Mouse (Mus musculus) right cerebral cortex, adult 2 months (tissue): Measurements from ENCODE around the gene Fgr.

Experiments
- DNase-seq, 2 experiments: peaks; one replicate each; pipeline ENCODE4 v3.0.0; 2021 to 2022; ENCODE audit warnings: low spot score in 2 of 2

Gene Fgr

DNA sequence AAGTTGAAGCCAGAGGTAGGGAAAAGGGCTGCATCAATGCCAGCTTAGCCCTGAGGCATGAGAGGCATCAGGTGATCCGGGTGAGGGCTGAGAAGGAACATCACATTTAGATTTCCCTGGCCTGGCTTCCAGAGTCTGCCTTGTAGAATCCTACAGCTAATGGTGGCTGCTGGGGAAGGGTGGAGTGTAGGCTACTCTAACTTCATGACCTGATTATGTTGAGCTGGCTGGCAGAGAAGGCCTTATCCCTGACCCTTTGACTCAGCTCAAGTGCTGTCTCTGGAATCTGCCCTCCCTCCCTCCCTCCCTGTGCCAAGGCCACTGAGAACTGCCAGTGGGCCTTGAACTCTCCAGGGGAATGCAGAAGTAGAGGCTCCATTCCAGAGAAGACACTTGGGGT lies 61.6 kb downstream of the Fgr start:
- DNase-seq = no peak

DNA sequence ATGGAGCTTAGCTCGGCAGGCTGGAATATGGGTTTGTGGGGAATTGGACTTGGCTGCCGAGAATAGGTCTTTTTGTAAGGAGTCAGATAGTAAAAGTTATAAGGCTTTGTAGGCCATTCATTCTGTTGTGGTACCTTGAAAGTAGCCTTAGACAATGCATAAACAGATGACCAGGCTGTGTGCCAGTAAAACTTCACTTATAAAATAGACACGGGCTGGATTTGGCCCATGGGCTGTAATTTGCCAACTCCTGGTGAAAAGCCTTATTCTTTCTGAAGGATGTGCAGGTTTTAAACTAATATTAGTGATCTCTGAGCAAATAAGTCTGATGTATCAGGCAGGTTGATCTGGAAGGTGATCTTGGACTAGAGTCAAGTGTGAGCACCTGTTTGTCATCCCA lies 62.1 kb downstream of the Fgr start:
- DNase-seq = no peak

GRCm38 (mm10) chr4:133037293-133037692 lies 63.4 kb downstream of the Fgr start:
- DNase-seq = no peak

DNA sequence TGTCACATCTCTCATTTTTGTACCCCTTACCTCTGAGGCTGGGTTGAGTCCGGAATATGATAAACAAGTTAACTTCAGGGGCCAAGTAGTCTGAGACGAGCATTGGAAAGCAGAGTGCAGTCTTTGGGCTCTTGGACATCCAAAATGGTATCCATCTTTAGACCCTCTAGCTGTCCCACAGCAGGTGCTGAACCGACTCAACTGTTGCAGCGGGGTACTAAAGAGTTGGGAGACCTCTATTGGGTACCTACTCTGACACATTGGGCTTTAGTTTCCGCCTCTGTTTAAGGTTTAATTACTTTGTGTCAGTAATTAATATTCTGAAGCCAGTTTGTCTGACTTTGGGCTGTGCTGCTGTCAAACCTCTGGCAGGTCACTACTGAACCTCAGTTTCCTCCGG lies 63.9 kb downstream of the Fgr start:
- DNase-seq = no peak

- DNase-seq = no peak
Observed at GRCm38 (mm10) chr4:133038521-133039115, 64.7 kb downstream of the Fgr start.

DNA sequence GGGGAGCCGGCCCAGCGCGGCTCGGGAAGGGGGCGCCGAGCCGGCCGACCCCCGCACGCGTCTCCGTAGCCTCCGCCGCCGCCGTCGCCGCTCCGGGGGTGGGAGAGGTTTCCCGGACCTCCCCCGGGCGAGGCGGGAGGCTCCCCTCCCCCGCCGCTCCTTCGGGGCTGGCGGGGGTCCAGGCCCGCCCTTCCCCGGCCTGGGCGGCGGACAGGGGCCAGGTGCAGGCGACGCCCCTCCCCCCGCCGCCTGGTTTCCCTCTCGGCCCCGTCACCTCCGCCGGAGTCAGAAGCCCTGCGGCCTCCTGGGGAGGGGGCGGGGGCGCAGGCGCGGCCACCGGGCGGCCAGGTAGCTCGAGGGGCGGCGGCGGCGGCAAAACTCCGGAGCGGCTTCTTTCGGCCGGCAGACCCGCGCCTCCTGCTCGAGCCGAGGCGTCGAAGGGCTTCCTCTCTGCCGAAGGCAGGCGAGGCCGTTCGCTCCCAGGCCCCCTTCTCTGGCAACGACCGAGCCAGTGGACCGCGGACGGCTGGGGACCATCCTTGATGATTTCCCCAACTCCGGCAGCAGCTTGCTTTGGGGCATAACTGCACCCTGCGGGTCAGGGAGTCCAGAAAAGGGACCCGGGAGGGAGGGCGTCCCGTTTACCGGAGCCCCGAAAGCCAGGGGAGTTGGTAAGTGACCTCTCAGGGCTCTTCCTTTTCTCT lies 65.4 kb downstream of the Fgr start:
- DNase-seq = no peak

GRCm38 (mm10) chr4:133039832-133040231 lies 65.9 kb downstream of the Fgr start:
- no peak for DNase-seq

DNA sequence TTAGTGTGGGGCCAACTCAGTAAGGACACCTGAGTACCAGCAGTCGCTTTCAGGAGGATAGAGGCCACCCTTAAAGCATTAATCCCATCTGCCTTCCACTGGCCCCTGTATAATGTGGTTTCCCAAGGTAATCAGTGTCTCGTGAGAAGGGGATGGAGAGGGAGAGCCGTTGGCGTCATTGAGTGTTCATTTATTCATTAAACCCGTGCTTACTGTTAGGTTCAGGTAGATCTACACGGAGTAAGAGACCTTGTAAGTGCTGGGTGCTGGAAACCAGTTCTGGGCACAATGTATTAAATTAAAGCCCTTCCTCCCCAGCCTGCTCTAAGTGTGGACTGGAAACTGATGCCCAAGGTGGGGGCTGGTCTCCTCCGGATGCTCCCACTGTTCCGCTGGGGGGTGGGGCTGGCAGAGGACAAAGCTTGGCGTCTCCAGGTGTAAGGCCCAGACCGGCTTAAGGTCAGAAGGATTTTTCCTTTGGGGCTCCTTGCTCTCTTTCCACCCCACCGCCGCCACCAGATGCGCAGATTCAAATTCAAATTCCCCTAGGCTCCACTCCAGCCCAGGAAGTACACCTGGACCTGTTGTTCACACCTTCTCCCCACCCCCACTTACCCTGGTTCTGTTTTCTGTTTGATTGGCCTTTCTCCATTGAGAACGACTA lies 66.5 kb downstream of the Fgr start:
- DNase-seq = no peak

- no peak for DNase-seq
Observed at GRCm38 (mm10) chr4:133042244-133042643, 68.3 kb downstream of the Fgr start.

DNA sequence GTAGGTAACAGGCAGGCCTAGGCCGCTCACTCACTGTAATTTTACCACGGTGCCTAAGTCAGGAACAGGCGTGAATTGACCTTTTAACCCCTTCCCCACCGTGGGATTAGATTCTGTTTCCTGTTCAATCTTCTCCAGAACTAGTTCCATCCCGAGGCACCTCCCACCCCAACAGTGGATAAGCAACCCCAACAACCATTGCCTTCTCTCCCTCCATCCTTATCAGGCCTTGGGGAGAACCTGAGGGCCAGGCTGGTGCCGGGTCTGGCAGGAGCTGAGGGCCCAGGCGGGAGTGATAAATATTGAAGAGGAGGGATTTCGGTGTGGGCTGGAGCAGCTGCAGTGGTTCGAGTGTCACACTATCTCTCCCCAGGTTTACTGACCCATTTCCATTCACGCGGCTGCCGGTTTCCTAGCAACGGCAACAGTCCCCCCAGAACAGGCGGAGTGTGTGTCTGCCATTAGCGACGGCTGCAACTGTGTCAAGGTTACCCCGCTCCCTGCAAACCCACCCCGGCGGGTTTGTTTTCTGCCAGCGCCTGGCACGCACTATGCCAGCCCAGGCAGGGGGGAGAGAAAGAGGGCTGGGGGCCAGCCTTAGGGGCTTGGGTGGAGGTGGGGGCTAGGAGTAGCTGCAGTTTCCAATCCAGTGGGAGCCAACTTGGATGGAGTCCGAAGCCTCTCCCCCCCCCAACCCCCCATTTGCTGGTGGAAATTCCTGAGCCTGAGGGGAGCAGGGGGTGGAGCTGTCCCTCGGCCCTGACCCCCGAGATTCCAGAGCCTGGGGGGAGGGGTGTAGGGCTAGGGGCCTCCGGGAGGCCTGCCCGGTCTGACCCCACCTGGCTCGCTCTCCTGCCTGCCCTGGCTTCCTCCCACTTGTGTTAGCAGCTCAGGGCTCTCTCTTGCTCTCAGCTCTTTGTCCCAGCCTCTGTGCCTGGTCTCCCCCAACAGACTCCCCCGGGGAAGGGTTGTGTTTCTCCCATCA lies 69.0 kb downstream of the Fgr start:
- DNase-seq = peak; percentile 62 to 65

- DNase-seq = no peak
Observed at GRCm38 (mm10) chr4:133043798-133044646, 70.1 kb downstream of the Fgr start.

GRCm38 (mm10) chr4:133044647-133045094 lies 70.8 kb downstream of the Fgr start:
- no peak for DNase-seq

DNA sequence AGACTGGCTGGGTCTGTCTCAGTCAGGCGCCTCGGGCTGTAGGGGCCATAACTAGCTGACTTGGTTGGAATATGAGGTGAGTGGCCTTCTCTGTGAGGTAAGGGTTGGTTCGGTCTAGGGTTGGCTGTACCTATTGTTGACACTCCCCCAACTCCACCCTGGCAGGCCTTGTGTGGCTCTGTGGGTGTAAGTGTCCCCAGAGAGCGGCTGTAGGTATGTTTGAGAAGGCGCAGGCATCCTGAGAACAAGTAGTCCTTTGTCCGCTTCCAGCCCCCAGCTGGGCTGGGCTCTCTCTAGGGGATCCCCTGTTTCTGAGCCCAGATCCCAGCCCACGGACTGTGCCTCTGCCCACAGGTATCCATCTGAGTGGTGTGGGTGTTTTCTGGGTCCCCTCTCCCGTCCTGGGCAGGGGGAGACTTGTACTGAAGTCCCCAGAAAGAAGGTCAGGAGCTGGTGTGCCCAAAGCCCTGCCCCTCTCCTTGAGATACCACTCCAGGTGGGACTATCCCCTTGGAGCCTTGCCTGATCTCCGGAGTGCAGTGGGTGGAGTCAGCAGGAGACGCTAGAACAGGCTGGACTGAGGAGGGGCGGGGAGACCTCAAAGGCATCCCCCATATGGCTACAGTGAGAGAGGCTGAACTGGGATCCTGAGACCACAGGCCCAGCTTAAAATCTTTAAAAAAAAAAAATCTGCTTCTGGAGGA lies 72.0 kb downstream of the Fgr start:
- DNase-seq = no peak

DNA sequence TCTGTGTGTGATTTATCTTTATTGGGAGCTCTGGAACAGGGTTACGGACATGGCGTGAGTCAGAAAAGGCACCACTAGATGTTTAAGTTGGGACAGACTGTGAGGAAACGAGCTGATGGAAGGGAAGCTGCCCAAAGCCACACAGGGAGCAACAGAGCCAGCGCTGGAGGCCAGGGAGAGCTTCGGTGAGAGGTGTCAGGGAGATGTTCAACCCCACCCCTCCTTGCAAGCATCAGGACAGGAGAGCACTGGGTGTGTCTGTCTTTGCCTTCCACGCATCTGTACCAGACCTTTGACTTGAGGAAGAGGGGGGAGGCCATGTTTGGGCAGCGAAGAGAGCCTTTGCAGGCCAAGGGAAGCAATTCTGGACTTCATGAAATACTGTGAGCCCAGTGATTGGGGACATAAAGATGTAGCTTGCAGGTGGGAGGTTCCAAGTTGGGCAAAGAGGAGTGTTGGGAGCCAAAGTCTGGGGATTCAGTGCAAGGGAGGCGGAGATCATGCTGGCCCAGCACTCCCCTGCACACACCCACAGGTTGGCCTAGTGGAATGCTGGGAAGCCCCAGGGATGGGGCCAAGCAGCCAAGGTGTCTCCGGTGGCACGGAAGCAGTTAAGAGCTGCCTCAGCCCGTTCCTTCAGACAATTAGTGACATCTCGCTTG lies 72.9 kb downstream of the Fgr start:
- DNase-seq = peak; percentile 44 to 55

DNA sequence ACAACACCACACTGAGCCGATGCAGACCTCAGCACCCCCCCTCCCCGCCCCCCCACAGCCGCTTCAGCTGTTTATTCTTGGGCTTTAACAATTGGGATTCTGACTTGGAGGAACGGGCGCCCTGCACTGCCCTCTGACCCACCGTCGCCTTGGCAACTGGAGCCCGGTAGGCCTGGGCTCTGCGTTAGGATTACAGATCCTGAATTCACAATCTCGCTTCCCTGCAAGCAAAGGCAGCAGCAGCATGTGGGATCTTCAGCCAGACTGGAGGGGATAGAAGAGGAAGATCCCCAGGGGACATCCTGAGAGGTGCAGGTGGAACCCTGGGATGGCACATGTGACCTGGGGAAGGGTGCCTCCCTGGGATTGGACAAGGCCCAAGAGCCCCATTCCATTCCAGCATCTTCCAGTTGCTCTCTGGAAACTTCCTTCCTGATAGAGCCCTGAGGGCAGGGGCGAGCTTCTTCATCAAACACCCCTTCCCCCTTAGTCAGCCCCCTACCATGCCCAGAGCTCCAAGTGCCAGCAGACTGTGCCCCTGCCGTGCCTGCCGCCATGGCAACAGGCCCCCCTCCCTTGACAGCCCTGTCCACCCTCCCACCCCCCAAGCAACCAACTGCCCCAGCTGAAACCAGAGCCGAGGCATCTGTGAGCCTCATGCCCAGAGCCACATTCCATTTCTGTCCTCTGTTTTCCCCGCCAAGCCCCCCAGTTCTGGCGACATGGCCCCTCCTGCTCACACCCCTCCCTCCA lies 73.6 kb downstream of the Fgr start:
- DNase-seq = peak in 1 of 2 experiments; percentile 48

DNA sequence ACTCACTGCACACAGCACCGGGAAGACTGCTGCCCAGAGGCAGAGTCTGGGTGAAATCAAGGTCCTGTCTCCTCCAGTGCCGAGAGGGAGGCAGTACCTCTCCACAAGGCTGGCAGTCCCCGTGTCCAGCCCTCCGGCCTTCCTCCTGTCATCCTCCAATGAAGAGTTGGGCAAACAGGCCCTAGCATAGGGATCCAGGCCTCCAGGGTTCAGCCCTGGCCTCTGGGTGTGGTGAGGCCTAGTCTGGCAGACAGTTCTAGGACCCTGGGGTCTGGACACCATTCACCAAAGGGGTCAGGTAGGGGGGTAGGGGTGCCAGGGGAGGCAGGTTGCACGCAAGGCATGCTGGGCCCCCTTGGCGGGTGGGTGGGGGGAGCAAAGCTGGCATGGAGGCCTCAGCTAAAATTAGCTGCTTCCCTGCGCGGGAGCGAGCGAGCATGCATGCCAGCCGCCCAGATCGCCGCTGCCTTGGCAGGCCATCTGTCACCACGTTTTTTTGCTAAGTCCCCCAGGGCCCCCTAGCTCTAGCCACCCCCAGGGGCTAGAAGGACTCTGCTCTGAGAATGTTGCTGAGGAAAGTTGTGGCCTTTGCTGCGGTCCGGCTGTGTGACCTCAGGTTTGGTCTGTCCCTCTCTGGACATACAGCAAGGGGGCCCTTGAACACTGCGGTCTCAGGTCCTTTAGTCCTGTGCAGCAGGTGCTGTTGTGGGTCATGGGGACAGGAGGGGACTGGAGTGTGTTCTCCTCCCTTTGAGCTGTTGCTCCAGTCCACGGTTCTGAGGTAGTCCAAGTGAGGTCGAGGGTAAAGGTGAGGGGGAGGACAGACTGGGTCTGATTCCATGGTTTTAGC lies 75.4 kb downstream of the Fgr start:
- peak in 1 of 2 experiments; percentile 48 for DNase-seq

DNA sequence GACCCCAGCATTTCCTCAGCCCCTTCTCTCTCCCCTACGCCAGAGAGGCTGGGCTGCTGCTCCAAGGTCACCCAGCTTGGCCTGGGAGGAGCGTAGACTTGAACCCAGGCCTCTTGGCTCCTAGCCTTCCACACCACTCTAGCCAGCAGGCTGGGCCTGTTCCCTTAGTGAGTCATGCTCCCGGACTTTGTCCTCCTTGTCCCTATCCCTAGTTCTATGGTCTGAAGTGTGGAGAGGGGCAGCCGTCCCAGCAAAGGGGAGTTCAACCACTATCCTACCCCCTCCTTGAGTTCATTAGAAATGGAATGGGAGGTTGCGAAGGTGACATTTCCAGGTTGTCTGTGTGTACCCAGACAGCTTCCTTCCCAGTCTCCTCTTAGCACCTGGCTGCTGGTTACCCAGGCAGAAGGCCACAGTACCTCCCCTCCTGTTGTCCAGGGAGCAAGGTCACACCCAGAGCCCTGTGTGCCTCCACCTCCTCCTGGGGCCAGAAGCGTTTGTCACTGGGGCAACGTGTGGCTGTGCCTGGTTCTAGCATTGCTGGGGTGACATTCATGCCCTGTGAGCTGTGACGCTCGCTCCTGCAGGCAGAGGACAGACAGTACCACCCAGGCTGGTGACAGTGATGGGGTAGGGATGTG lies 76.4 kb downstream of the Fgr start:
- no peak for DNase-seq
